Mouse (Mus musculus) testis, adult 2 months (tissue): ENCODE measurements around the gene Crebl2.

Experiments used
- CTCF ChIP-seq: fragments of 200-500 bp; IDR thresholded peaks from 2 replicates; pipeline ENCODE4 v1.5.1; 2012; ENCODE audit warnings: low read depth, mild to moderate bottlenecking, inconsistent platforms, low read length, moderate library complexity; ENCODE audit not compliant: control insufficient read depth, insufficient read depth, insufficient replicate concordance
- POLR2A ChIP-seq: fragments of 200-500 bp; IDR thresholded peaks from 2 replicates; pipeline ENCODE4 v1.6.1; 2012; ENCODE audit warnings: low read depth, mild to moderate bottlenecking, inconsistent platforms, low read length, moderate library complexity; ENCODE audit not compliant: control insufficient read depth

DNA sequence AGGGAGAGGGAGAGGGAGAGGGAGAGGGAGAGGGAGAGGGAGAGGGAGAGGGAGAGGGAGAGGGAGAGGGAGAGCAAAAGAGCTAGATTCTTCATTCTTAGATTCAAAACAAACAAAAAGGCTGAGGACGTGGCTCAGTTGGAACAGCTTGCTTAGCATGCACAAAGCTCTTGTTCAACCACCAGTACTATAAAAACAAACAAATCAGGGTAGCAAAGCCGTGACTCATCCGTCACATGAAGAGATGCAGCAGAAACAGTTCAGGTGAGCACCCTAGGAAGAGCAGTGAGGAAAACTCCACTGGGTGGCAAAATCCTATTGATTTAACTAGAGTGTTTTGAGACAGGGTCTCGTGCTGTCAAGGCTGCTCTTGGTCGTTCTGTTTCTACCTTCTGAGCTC, 10.2 kb upstream of the Crebl2 start:
- no peak for TF ChIP-seq POLR2A
- TF ChIP-seq CTCF = no peak
